ENCODE assay signal across 8 mouse cellular contexts in the genomic region with DNA sequence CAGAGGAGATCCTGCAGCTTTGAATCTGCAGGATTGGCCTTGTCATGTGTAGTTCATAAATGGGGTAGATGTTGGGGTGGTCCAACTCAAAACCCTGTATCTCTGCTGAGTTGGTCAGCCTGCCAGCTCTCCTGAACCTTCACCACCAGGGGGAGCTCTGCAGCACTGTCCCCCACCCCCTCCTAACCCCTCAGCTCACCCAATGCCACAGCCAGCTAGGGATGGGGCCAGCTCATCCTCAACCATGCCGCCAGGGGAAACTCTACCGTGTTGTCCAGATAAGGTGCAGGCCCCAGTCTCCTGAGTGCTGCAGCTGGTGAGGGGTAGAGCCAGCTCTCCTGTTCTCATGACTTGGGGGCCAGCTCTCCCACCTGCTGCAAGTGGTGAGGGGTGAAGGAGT.
DNase-seq lines count a peak whose midpoint lies in the region; ATAC-seq lines count a peak whose summit lies in the region.

No protein-coding gene starts in this region.

- ATAC-seq in inflammation-experienced regulatory T-cells, adult 6 months: peak; percentile 56

- DNase-seq in right cerebral cortex, postnatal 10 days (ENCODE audit: low spot score in 2 of 2): peak; percentile 24 to 35
- DNase-seq in right cerebral cortex, adult 2 months (ENCODE audit: low spot score in 2 of 2): no peak
- peak; percentile 36 to 71 for DNase-seq in adrenal gland, adult (ENCODE audit: inconsistent age in 2 of 2, low spot score in 1 of 2)
- peak; percentile 23 for DNase-seq in embryo, embryonic 11.5 days (ENCODE audit: low read depth, low spot score)
- peak; percentile 65 for DNase-seq in lung, postnatal 10 days
- peak; percentile 36 to 53 for DNase-seq in spleen, postnatal 14 days (ENCODE audit: low spot score in 2 of 2)
- DNase-seq in left cerebral cortex, adult 9 months (ENCODE audit: low spot score in 2 of 2): no peak

Comparison
In these comparisons a context has a peak if more than half of its experiments do, and no peak if none do; other contexts are left out.
1. DNase-seq: peak in right cerebral cortex, postnatal 10 days (2 of 2), adrenal gland, adult (2 of 2), embryo, embryonic 11.5 days (single experiment), lung, postnatal 10 days (single experiment) and spleen, postnatal 14 days (2 of 2); none in right cerebral cortex, adult 2 months (0 of 2) and left cerebral cortex, adult 9 months (0 of 2).